Comparison of ENCODE assay signal across 8 mouse cellular contexts in the genomic region with DNA sequence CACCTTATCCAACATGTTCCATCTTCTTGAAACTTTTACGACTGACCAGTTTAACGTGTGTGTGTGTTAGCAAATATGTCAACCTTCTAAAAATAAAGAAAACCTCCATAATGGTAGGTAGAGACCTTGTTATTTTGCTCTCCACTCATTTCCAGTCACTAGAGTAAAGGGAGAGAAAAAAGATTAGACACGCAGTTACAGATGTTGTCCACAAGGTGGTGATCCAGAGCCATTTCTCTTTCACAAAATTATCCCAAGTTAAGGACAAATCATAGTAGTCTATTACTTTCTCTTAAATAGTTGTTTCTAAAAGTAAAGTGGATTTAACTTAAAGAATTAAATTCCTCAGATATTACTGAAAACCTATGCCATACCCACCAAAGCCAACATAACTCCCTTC. TPM values are rescaled to one million over a fixed set of nuclear protein-coding genes. Genes with fewer than 3 reads are reported as not detected.
DNase-seq lines count a peak whose midpoint lies in the region; ATAC-seq and TF ChIP-seq lines count a peak whose summit lies in the region.

No protein-coding gene starts in this region.

- ATAC-seq in forebrain, embryonic 15.5 days (replicated peaks), result 0 out of 2 replicates have a peak, but pooled peaks have one; percentile 13
- no peak for ATAC-seq in lung, embryonic 14.5 days (ENCODE audit: insufficient read depth)

- peaks cover 44% of the 10 kb centered on the region for H3K36me3 ChIP-seq in forebrain, embryonic 15.5 days
- peaks cover 84% of the 10 kb centered on the region for H3K36me3 ChIP-seq in forebrain, embryonic 10.5 days (replicated peaks)
- peaks cover 73% of the 10 kb centered on the region for H3K36me3 ChIP-seq in lung, embryonic 14.5 days (ENCODE audit: insufficient read depth)

- no peak overlapping the region for H3K4me2 ChIP-seq in forebrain, embryonic 15.5 days (replicated peaks)
- no peak overlapping the region for H3K4me2 ChIP-seq in lung, embryonic 14.5 days

- no peaks in the 10 kb centered on the region for H3K27me3 ChIP-seq in forebrain, embryonic 15.5 days
- no peaks in the 10 kb centered on the region for H3K27me3 ChIP-seq in forebrain, embryonic 10.5 days (ENCODE audit: poor library complexity, severe bottlenecking)
- H3K27me3 ChIP-seq in lung, embryonic 14.5 days (ENCODE audit: insufficient read depth, low read length), result no peaks in the 10 kb centered on the region

- 68% methylated on average over 3 of the region's 3 CpGs for whole genome bisulfite sequencing in forebrain, embryonic 15.5 days
- WGBS in forebrain, embryonic 10.5 days, result 66% methylated on average over 3 of the region's 3 CpGs
- WGBS in lung, embryonic 14.5 days, result 58% methylated on average over 3 of the region's 3 CpGs

- no peak overlapping the region for H3K27ac ChIP-seq in forebrain, embryonic 15.5 days (replicated peaks)
- H3K27ac ChIP-seq in forebrain, embryonic 10.5 days, result no peak overlapping the region
- H3K27ac ChIP-seq in lung, embryonic 14.5 days (ENCODE audit: low read depth), result no peak overlapping the region

- H3K9me3 ChIP-seq in forebrain, embryonic 15.5 days, result no peaks in the 10 kb centered on the region
- H3K9me3 ChIP-seq in forebrain, embryonic 10.5 days, result no peaks in the 10 kb centered on the region
- H3K9me3 ChIP-seq in lung, embryonic 14.5 days (ENCODE audit: low read depth, low read length), result no peaks in the 10 kb centered on the region

- TF ChIP-seq CTCF in lung, embryonic 14.5 days (IDR thresholded peaks at IDR 0.05; ENCODE audit: low read depth), result peak; percentile 73

- no peaks in the 10 kb centered on the region for H3K4me1 ChIP-seq in forebrain, embryonic 15.5 days
- no peaks in the 10 kb centered on the region for H3K4me1 ChIP-seq in forebrain, embryonic 10.5 days
- no peaks in the 10 kb centered on the region for H3K4me1 ChIP-seq in lung, embryonic 14.5 days (ENCODE audit: insufficient read depth)

- no peak overlapping the region for H3K4me3 ChIP-seq in forebrain, embryonic 15.5 days
- H3K4me3 ChIP-seq in forebrain, embryonic 10.5 days, result no peak overlapping the region
- H3K4me3 ChIP-seq in lung, embryonic 14.5 days (ENCODE audit: low read depth, low read length), result no peak overlapping the region

- no peak for DNase-seq in forebrain, embryonic 10.5 days (ENCODE audit: extremely low spot score, low spot score)
- peak; percentile 58 for DNase-seq in lung, embryonic 14.5 days
- DNase-seq in lung, adult 18-20 months, result no peak
- peak; percentile 22 for DNase-seq in c-Kit-positive CD71-positive TER-119-positive erythroid progenitor cells, embryonic 14.5 days (ENCODE audit: low spot score)
- DNase-seq in retina, postnatal 1 day, result peak; percentile 52
- no peak for DNase-seq in urinary bladder, postnatal 10 days (ENCODE audit: low spot score)
- DNase-seq in urinary bladder, adult 2 months (ENCODE audit: low spot score), result no peak

- H3K9ac ChIP-seq in forebrain, embryonic 15.5 days (replicated peaks), result no peak overlapping the region
- H3K9ac ChIP-seq in lung, embryonic 14.5 days, result no peak overlapping the region

RNA-seq across cellular contexts. Expression of gene Dner, which starts 37.8 kb away (rescaled TPM):
- 170 and 178 TPM in 2 replicates for polyA plus RNA-seq in forebrain, embryonic 15.5 days (2015; fragmentation: Nextera tagmentation; extraction: Ambion mirVana)
- 6.4 and 8.3 TPM in 2 replicates for polyA plus RNA-seq in forebrain, embryonic 10.5 days (2016; fragmentation: Nextera tagmentation; extraction: Ambion mirVana)
- polyA plus RNA-seq in lung, embryonic 14.5 days (2014; fragmentation: Nextera tagmentation; extraction: Ambion mirVana), result 0.89 and 1.1 TPM in 2 replicates
- 18.8 and 24.2 TPM in 2 replicates for polyA plus RNA-seq in urinary bladder, adult 2 months (2012; rRNA removed)

Comparison
In these comparisons a context has a peak if more than half of its experiments do, and no peak if none do; other contexts are left out.
1. DNase-seq: peak in lung, embryonic 14.5 days (single experiment), c-Kit-positive CD71-positive TER-119-positive erythroid progenitor cells, embryonic 14.5 days (single experiment) and retina, postnatal 1 day (single experiment); none in forebrain, embryonic 10.5 days (single experiment), lung, adult 18-20 months (0 of 2), urinary bladder, postnatal 10 days (single experiment) and urinary bladder, adult 2 months (single experiment).